Mouse (Mus musculus) right cerebral cortex, postnatal 14 days (tissue): ENCODE measurements at regions not wholly inside any gene's neighbourhood (a gene's known extent, or its start where the extent isn't known, plus 50 kb on each side); places are given as distances from the start of the nearest gene placed in this dataset.

Experiments
- DNase-seq: peaks from one replicate; pipeline ENCODE4 v3.0.0; 2022

- DNase-seq = no peak
Measured at GRCm38 (mm10) chr12:27060899-27061762, 281.2 kb downstream of the Sox11 start.

DNA sequence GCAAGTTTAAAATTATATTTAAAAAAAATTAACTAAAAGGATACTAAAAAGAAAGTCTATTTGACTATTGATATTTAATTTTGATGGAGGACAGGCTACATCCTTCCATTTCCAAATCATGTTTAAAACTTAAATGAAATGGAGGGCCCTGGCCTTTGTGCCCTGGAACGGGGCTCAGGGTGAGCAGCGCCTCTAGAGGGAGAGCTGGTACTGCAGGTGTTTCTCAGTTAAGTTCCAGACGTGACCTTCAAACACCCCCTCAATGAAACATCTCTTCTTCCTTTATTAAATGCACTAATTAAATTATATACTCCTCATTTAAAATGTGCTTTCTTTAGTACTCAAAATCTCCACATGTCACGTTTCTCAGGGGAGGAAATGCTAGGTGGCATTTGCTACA, 282.5 kb downstream of the Sox11 start:
- DNase-seq = peak; percentile 41

GRCm38 (mm10) chr12:27054411-27054810, 288.0 kb downstream of the Sox11 start:
- DNase-seq = no peak

- DNase-seq = no peak
Measured at GRCm38 (mm10) chr12:27037922-27038321, 304.5 kb downstream of the Sox11 start.

DNA sequence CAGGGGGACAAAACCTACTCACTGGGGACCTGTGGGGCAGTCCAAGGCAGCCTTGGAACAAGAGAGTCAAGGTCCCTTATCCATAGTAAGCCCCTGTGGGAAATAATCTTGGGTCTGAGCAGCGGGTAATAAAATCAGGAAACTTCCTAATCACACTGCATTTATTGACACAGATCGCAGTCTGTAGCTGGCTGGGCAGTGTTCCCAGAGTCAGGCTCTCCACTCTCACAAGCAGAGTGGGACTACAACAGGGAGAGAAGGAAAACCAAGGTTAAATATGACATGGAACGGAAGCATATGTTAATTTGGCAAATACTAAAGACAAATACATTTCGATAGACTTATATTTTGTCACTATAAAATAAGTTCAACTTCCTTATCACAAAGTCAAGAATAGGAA, 322.6 kb downstream of the Sox11 start:
- DNase-seq = no peak

GRCm38 (mm10) chr12:27018366-27018765, 324.0 kb downstream of the Sox11 start:
- no peak for DNase-seq

- DNase-seq = no peak
Measured at GRCm38 (mm10) chr12:26999287-26999686, 343.1 kb downstream of the Sox11 start.

GRCm38 (mm10) chr12:26976284-26977065, 365.9 kb downstream of the Sox11 start:
- DNase-seq = no peak

GRCm38 (mm10) chr12:26972495-26973113, 369.8 kb downstream of the Sox11 start:
- no peak for DNase-seq

DNA sequence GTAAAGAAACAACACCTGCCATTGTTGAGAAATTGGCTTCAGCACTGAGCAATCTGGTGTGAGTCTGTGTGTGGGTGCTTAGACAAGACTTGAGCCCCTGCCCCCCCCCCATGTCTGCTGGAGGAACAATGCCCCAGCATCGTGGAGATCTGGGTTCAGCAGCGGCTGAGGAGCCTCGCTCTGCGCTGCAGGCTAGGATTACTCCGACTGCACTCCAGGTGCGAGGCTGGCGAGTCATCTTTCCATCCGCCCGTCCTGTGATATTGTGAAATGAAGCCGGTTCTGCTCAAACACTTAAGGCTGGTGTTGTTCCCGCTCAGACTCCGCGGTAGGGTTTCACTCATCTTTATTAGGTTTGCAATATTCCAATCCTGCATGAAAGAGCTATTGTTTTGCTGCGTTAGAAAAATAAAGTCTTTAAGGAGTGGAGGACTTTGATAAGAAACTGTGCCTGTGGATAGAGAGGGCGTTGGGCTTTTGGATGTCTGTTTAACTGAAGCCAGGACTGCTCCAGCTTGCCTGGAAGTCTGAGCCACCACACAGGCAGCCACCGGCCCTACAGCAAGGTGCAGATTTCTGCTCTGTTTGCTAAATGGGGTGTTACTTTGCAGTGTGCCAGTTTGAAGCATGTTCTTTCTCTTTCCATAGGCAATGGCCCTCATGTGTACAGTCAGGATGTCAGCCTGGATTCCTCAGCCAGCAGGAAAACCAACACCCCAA, 375.2 kb downstream of the Sox11 start:
- no peak for DNase-seq

DNA sequence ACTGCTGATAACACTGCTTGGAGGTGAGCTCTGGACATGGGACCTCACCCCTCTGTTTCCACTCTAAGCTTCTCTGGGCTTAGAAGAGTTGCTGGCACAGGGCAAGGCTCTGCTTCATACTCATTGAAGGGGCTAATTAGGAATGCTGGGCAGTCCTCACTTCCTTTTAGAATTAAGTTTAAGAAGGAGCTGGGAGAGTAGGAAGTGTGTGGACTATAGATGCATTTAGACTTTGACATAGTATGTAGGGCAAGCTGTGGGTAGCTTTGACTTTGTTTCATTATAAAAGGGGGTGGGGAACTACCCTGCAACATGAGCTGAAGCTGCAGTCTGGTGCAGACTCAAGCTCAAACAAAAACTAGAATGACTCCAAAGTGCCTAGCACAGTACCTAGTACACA, 378.5 kb downstream of the Sox11 start:
- DNase-seq = no peak

- DNase-seq = no peak
Measured at GRCm38 (mm10) chr12:26939831-26940230, 402.5 kb downstream of the Sox11 start.

- no peak for DNase-seq
Measured at GRCm38 (mm10) chr12:26937836-26938235, 404.5 kb downstream of the Sox11 start.

DNA sequence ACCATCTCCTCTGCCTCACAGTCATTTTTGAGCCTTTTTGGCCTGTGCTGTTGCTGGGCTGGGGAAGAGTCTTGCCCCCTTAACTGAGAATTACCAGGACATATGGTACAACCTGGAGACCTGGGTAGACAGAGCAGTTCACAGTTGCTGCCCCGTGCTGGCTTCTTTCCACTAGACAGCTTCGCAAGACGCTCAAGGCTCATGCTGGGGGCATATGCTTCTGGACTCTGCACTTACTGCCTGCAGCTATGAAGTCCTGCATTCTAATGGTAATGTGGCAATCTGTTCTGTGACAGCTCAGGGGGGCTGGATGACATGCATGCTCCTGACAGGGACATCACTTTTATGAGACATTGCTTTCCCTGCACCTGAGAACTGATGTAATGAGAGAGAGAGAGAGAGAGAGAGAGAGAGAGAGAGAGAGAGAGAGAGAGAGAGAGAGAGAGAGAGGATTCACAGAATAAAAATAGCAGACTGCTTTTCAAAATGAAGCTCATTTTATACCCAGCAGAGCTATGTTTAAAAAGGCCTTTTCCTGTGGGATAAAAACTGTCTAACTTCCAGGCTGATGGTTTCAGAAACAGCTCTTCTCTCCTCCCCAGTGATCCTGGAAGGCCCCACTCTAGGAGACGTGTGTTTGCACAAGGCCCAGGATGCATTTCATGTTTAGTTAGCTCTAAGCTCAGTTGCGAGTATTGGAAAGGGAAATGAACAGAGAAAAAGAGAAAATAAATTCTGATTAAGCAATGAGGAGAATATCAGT, 405.5 kb downstream of the Sox11 start:
- no peak for DNase-seq

DNA sequence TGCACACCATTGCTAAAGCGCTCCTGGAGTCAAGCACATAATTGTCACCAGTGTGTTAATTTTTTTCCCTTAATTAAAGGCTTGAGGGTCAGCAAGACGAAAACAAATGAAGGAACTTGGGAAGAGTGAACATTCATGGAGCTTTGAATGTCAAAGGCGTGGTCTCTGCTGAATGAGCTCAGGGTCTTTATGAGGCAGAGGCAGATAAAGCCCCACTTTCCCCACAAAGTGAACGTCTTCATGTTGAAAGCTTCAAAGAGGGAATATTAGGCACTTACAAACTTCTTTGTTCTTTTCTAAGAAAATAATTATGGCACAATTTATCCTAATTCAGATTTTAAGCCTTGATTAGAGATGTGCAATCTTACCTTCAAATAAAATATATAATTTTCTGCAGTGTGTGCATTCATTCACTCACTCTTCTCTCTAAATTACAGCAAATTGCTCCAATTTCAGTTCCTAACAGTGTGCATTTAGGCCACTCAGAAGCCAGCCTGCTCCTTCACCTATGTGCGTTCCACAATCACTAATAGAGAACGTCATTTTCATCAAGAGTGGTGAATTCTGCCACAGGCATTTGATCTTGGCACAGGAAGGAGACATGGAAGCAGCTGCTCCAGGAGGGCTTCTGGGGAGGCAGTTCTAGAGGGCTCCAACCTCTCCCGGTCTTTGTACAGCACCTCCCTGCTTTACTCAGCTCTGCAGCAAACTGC, 412.1 kb downstream of the Sox11 start:
- DNase-seq = no peak

- DNase-seq = no peak
Measured at GRCm38 (mm10) chr12:26906126-26906525, 436.2 kb downstream of the Sox11 start.

DNA sequence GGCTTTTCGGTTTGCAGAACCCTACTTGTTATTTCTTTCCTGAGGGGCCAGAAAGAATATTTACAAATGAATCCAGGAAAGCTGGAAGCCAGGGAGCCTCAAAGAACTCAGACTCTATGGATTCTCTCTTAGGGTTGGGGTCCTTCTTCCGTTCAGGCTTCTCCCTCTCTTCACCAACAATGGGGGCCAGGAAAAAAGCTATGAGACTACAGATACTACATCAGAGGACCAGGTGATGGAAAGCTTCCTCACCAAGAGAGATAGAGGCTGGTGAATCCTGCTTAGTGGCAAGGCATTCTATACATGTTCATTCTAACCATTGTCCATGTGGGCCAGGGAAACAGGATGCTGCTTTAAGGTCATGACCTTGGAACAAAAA, 434.9 kb downstream of the Cmpk2 start:
- no peak for DNase-seq

DNA sequence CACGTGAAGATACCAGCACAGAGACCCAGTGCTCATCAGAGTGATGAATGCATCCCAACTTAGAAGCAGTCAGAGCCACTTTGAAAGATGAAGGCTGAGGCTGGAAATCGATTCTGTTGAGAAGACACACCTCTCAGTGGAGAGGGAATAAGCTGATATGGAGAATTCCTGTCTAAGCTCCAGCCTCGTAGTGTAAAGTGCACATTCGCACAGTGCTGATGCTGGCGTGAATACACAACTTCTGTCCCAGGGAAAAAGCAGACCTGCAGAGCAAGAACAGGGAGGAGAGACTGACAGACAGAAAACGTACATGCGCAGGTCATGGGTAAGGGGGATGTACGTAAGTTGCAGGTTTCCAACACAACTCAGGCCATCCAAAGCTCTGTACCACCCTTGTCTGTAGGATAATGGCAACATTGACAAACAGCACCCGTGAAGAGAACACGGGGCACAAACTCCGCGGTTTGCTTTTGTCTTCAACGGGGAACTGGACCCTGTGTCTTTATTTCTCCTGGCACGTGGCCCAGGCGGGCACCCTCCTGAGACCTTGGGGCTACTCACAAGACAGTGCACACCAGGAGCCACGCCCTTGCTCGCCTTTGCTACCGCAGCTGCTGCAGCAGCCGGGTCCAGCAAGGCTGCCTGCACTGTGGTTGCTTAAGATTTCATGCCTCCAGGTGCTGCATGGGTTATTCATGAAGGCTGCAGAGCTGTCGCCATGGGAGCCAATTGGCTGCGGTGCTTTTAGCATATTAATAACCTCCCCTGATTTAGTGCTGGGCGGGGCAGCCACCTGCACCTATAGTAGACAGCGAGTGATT, 434.3 kb downstream of the Cmpk2 start:
- DNase-seq = peak; percentile 43

DNA sequence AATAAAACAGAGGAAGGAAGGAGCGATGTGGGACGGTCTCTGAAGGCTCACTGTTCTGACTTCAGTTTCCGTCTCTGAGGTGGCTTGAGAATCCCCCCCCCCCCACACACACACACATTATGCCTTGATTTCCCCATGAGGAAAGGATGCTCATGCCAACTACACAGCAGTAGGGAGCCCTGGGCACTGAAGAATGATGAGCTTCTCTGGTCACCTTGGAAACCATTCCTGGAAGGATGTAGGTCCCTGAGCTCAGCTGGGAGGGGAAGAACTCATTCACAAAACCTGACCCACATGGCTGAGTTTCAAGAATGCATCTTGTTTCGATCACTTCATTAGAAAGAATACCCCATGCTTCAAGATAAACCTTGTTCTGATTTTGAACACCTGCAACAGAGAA, 422.2 kb downstream of the Cmpk2 start:
- no peak for DNase-seq

DNA sequence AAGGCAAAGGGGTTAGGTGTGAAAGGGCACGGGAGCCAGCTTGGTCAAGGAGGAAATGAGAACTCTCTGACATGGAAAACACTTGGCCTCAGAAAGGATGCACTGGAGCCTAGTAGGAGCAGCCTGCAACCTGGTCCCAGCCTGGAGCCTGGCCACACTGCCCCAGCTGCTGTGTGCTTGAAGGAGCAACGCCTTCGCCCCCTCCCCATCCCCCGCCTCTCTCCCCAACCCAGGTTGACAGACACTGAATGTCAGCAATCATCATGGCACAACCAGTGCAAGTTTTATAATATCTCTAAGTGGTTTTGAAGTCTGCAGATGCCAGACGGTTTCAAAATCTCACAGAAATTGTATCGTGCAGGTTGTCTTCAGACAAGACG, 417.6 kb downstream of the Cmpk2 start:
- DNase-seq = peak; percentile 10
